Mouse (Mus musculus) heart, embryonic 14.5 days (tissue): ENCODE results near the gene Asb18. TPM values are rescaled to one million over a fixed set of nuclear protein-coding genes. Genes with fewer than 3 reads are reported as not detected.

Experiments
- ATAC-seq: fragments of 200-750 bp; cut with Nextera tagmentation; 2 replicates; pipeline ENCODE4 v1.8.0; 2017; ENCODE audit warnings: low read depth, moderate TSS enrichment; ENCODE audit not compliant: insufficient number of reproducible peaks, insufficient read depth, low FRiP score
- H3K27ac ChIP-seq, 2 experiments: fragments of 200-500 bp in 1 of 2; fragments of 300-500 bp in 1 of 2; sonication (generic) in 1 of 2; replicated peaks in 1 of 2; 2 replicates each; pipeline ENCODE4 v1.5.1; 2012 to 2014; ENCODE audit warnings: low read depth in 2 of 2, low read length in 2 of 2, control low read depth in 1 of 2, mild to moderate bottlenecking in 1 of 2, mixed read lengths in 1 of 2; ENCODE audit not compliant: control insufficient read depth in 1 of 2, insufficient read depth in 1 of 2
- H3K27me3 ChIP-seq: fragments of 300-500 bp; sonication (generic); 2 replicates; pipeline ENCODE4 v1.6.1; 2014; ENCODE audit warnings: mild to moderate bottlenecking, low read length, control low read depth; ENCODE audit not compliant: control insufficient read depth, insufficient read depth
- H3K36me3 ChIP-seq: fragments of 300-500 bp; sonication (generic); 2 replicates; pipeline ENCODE4 v1.6.1; 2014; ENCODE audit warnings: mild to moderate bottlenecking, control low read depth, low read length, mixed read lengths; ENCODE audit not compliant: control insufficient read depth, insufficient read depth
- H3K4me1 ChIP-seq, 2 experiments: fragments of 200-500 bp in 1 of 2; fragments of 300-500 bp in 1 of 2; sonication (generic) in 1 of 2; 2 replicates each; pipeline ENCODE4 v1.6.1; 2012 to 2014; ENCODE audit warnings: low read length in 2 of 2, control low read depth in 1 of 2, mixed read lengths in 1 of 2; ENCODE audit not compliant: control insufficient read depth in 2 of 2, insufficient read depth in 2 of 2
- H3K4me2 ChIP-seq: fragments of 300-500 bp; sonication (generic); 2 replicates; pipeline ENCODE4 v1.6.1; 2014; ENCODE audit warnings: mild to moderate bottlenecking, low read length
- H3K4me3 ChIP-seq, 2 experiments: fragments of 200-500 bp in 1 of 2; fragments of 300-500 bp in 1 of 2; sonication (generic) in 1 of 2; 2 replicates each; pipeline ENCODE4 v1.5.1; 2012 to 2014; ENCODE audit warnings: low read length in 2 of 2, mild to moderate bottlenecking in 2 of 2, control low read depth in 1 of 2, low read depth in 1 of 2, moderate library complexity in 1 of 2; ENCODE audit not compliant: control insufficient read depth in 1 of 2, insufficient read depth in 1 of 2
- H3K9ac ChIP-seq: fragments of 300-500 bp; sonication (generic); 2 replicates; pipeline ENCODE4 v1.6.1; 2014; ENCODE audit warnings: mild to moderate bottlenecking, low read length
- H3K9me3 ChIP-seq: fragments of 300-500 bp; sonication (generic); 2 replicates; pipeline ENCODE4 v1.6.1; 2016; ENCODE audit warnings: low read length, control low read depth; ENCODE audit not compliant: control insufficient read depth
- WGBS: fragments of 180-500 bp; shearing (Covaris S2); extraction: QIAGEN DNeasy Blood & Tissue Kit; methylation state at CpG from one replicate; pipeline ENCODE4 v1.1.7; 2014; 5-methylcytosine and 5-hydroxymethylcytosine counted together
- polyA plus RNA-seq: library from polyadenylated mRNA; unstranded; fragments of >200 nt; fragmentation: Nextera tagmentation; extraction: Ambion mirVana; gene quantifications from 2 replicates; pipeline ENCODE4 v1.2.1, GENCODE M21; 2014

The Asb18 gene
- polyA plus RNA-seq, 1 experiment from 2014 or later, result 1.0 TPM

GRCm38 (mm10) chr1:90000981-90001380 is 13.5 kb downstream of the Asb18 start:
- H3K36me3 ChIP-seq, result no peaks in the 10 kb centered on the region
- H3K9me3 ChIP-seq, result no peaks in the 10 kb centered on the region
- H3K4me3 ChIP-seq, result no peak overlapping the region
- 56% methylated on average over 5 of the region's 5 CpGs for WGBS
- no peak overlapping the region for H3K9ac ChIP-seq
- no peak overlapping the region for H3K27ac ChIP-seq
- no peak overlapping the region for H3K4me2 ChIP-seq
- H3K4me1 ChIP-seq, result peaks cover 40 to 45% of the 10 kb centered on the region in 2 experiments
- ATAC-seq, result no peak
- H3K27me3 ChIP-seq, result no peaks in the 10 kb centered on the region

GRCm38 (mm10) chr1:89999858-90000257 is 14.6 kb downstream of the Asb18 start:
- Histone ChIP-seq H3K4me1 (peaks cover 40 to 45% of the 10 kb centered on the region in 2 experiments), H3K27ac (peak overlapping the region; percentile 71 to 84), H3K4me2 (peak overlapping the region; percentile 14), H3K4me3 (no peak overlapping the region), H3K9me3 (no peaks in the 10 kb centered on the region), H3K27me3 (no peaks in the 10 kb centered on the region), H3K9ac (peak overlapping the region; percentile 13; the same call in 1 of the 2 replicates), H3K36me3 (no peaks in the 10 kb centered on the region)
- WGBS, result 39% methylated on average over 3 of the region's 3 CpGs
- ATAC-seq, result no peak

- Histone ChIP-seq H3K27ac (peak overlapping the region; percentile 84 to 87), H3K27me3 (0 out of 2 replicates have a peak, but pooled peaks cover 4% of the 10 kb centered on the region), H3K4me1 (peaks cover 40 to 45% of the 10 kb centered on the region in 2 experiments), H3K9ac (0 out of 2 replicates have a peak overlapping the region, but pooled peaks have one; percentile 9), H3K4me2 (peak overlapping the region; percentile 16), H3K9me3 (no peaks in the 10 kb centered on the region), H3K4me3 (no peak overlapping the region), H3K36me3 (no peaks in the 10 kb centered on the region)
- ATAC-seq, result no peak
- 49% methylated on average over 2 of the region's 2 CpGs for WGBS
Measured at GRCm38 (mm10) chr1:89998696-89999095, 15.8 kb downstream of the Asb18 start.

- H3K36me3 ChIP-seq, result no peaks in the 10 kb centered on the region
- H3K27me3 ChIP-seq, result peaks cover 8% of the 10 kb centered on the region
- no peak overlapping the region for H3K4me3 ChIP-seq
- WGBS, result 14% methylated on average over 7 of the region's 7 CpGs
- no peaks in the 10 kb centered on the region for H3K9me3 ChIP-seq
- peak; percentile 59; the same call in 1 of the 2 replicates for ATAC-seq
- 0 out of 2 replicates have a peak overlapping the region, but pooled peaks have one; percentile 8 for H3K9ac ChIP-seq
- H3K4me1 ChIP-seq, result peaks cover 40 to 45% of the 10 kb centered on the region in 2 experiments
- peak overlapping the region; percentile 84 to 90 for H3K27ac ChIP-seq
- H3K4me2 ChIP-seq, result peak overlapping the region; percentile 28
Measured at GRCm38 (mm10) chr1:89998076-89998475, 16.4 kb downstream of the Asb18 start.

GRCm38 (mm10) chr1:89992256-89992655 is 22.2 kb downstream of the Asb18 start:
- Histone ChIP-seq H3K9ac (peak overlapping the region; percentile 57), H3K27ac (no peak overlapping the region), H3K9me3 (no peaks in the 10 kb centered on the region), H3K27me3 (peaks cover 22% of the 10 kb centered on the region), H3K4me1 (peaks cover 9 to 11% of the 10 kb centered on the region in 2 experiments), H3K4me3 (peak overlapping the region; percentile 31 to 32), H3K4me2 (peak overlapping the region; percentile 70), H3K36me3 (no peaks in the 10 kb centered on the region)
- ATAC-seq, result no peak
- WGBS, result 2% methylated on average over 25 of the region's 25 CpGs

GRCm38 (mm10) chr1:89977261-89977660 is 37.2 kb downstream of the Asb18 start:
- WGBS, result 87% methylated on average over 8 of the region's 8 CpGs

GRCm38 (mm10) chr1:89976411-89976810 is 38.1 kb downstream of the Asb18 start:
- 74% methylated on average over 8 of the region's 8 CpGs for WGBS
- H3K4me3 ChIP-seq, result no peak overlapping the region
- no peak for ATAC-seq
- no peak overlapping the region for H3K27ac ChIP-seq
- no peaks in the 10 kb centered on the region for H3K36me3 ChIP-seq
- 0 out of 4 replicates have a peak, but pooled peaks cover 0 to 5% of the 10 kb centered on the region in 2 experiments for H3K4me1 ChIP-seq
- H3K4me2 ChIP-seq, result no peak overlapping the region
- peaks cover 2% of the 10 kb centered on the region for H3K27me3 ChIP-seq
- H3K9ac ChIP-seq, result no peak overlapping the region
- no peaks in the 10 kb centered on the region for H3K9me3 ChIP-seq

More at GRCm38 (mm10) chr1:89977261-89977660, 37.2 kb downstream of the Asb18 start:
- Histone ChIP-seq H3K36me3 (no peaks in the 10 kb centered on the region), H3K4me2 (no peak overlapping the region), H3K4me3 (no peak overlapping the region), H3K27me3 (no peaks in the 10 kb centered on the region), H3K4me1 (0 out of 4 replicates have a peak, but pooled peaks cover 0 to 5% of the 10 kb centered on the region in 2 experiments), H3K9ac (no peak overlapping the region), H3K27ac (no peak overlapping the region), H3K9me3 (no peaks in the 10 kb centered on the region)
- no peak for ATAC-seq

- H3K27ac ChIP-seq, result no peak overlapping the region
- no peaks in the 10 kb centered on the region for H3K9me3 ChIP-seq
- H3K4me1 ChIP-seq, result no peaks in the 10 kb centered on the region
- H3K36me3 ChIP-seq, result no peaks in the 10 kb centered on the region
- H3K27me3 ChIP-seq, result peaks cover 21% of the 10 kb centered on the region
- no peak overlapping the region for H3K4me3 ChIP-seq
- no peak for ATAC-seq
- no peak overlapping the region for H3K9ac ChIP-seq
- WGBS, result 71% methylated on average over 8 of the region's 8 CpGs
- H3K4me2 ChIP-seq, result no peak overlapping the region
Measured at GRCm38 (mm10) chr1:89974541-89974940, 39.9 kb downstream of the Asb18 start.
